Mouse (Mus musculus): ENCODE data around the gene Gm17324. TPM values are rescaled to one million over a fixed set of nuclear protein-coding genes. Genes with fewer than 3 reads are reported as not detected.

The Gm17324 gene
- total RNA-seq, 2 experiments from 2014 or later = not detected

DNA sequence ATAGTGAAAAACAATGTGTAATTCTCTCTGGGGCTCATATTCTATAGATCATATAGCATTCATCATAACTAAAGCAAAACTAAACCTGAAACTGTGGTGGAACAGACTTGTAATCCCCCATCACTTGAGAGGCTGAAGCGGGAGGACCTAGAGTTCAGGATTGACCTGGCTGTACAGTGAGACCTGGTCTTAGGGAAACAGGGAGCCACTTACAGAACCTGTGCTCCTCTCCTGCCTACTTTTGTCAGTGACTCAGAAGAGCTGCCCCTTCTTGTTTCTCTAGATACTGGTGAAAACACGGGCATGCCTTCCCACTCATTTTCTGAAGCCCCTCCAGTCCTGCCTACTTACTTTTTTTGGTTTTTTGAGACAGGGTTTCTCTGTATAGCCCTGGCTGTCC lies 25.7 kb upstream of the Gm17324 start:
- no peak for DNase-seq (ENCODE audit: low spot score)
- intact Hi-C loops (cut with DNase I) = no loop called here

DNA sequence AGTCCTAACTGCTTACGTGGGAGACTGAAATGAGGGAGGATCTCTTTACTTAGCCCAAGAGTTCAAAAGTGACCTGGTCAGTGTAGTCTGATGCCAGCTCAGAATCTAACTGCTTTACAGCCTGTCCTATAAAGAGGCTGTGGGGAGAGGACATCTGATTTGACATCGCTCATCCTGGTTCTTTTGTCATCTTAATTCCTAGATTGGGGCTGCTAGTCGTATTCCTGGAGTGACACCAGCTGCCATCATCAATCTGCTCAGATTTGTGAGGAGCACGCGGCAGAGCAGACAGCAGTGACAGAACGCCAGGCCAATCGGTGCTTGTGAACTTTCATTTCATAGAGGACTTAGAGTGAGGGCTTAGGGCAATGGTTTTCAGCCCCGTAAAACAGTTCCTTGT lies 25.0 kb upstream of the Gm17324 start:
- intact Hi-C loops (cut with DNase I) = no loop called here
- no peak for DNase-seq (ENCODE audit: low spot score)

DNA sequence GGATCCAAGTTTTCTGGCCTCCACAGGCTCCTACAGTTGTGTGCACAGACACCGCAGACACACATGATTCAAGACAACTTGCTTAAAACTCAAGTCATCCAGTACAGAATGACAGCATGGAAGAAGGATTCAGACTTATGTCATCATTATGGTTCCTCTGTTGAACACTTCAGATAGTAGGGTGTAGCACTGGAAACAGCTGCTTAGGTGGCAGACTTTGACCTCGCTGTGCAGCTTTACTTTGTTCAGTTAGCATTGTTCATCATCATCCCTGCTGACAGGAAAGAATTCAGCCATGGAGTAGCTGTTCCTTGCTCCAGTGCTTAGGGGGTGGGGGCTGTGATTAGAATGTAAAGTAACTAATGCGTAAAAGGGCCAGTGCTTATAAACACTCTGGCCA lies 17.1 kb upstream of the Gm17324 start:
- DNase-seq (ENCODE audit: low spot score) = no peak
- intact Hi-C loops (cut with DNase I) = no loop called here

DNA sequence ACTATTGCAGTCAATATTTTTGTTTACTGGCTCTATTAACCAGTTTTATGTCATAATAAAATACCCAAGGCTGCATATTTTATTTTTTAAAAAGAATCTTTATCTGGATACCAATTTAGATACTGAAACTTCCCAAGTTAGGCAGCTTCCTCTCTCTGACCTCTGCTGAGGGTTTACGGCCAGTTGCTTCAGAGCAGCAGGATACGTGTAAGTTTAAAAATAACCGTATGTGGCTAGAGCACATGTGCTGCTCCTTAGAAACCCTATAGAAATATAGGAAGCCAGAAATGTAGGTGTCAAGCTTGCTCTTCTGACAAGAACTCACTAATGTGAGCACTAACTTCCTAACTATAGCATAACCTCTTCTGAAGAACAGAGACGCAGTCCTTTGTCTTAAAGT lies 14.8 kb upstream of the Gm17324 start:
- no peak for DNase-seq (ENCODE audit: low spot score)

DNA sequence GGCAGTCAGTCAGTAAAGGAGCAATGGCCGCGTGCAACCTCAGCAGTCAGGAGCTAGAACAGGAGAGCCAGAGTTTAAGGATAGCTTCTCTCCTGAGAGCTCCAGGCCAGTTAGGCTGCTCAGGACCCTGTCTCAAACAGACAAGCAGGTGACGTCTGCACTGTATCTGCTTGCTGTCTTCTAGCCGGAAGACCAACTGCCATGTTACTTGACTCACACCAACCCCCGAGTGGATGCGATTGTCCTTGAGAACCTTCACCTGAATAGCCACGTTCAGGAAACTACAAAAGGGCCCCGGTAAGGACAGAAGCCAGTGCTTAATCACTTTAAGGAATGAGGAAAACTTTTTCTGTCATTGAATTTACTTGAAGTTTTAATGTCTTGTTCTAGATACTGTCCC lies 8.4 kb upstream of the Gm17324 start:
- no peak for DNase-seq (ENCODE audit: low spot score)
- intact Hi-C loops (cut with DNase I) = no loop called here

More for the DNA sequence above, 14.8 kb upstream of the Gm17324 start:
- intact Hi-C loops (cut with DNase I) = no loop called here

DNA sequence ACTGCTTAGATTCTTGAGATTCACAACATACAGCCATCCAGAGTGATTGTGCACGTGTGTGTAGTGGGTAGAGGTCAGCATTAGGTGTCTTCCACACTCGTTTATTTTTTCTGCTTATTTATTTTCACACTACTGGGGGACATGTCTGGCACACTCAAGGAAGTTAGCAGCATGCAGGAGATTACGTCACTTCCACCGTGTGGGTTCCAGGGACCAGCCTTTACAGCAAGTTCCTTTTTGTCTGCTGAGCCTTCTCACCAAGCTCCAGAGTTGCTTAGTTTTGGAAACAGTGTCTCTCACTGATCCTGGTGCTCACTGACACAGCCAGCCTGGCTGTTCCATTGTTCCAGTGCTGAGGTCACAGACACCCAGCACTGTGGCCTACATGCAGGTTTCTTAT lies 2.8 kb upstream of the Gm17324 start:
- no peak for DNase-seq (ENCODE audit: low spot score)
- intact Hi-C loops (cut with DNase I) = no loop called here

DNA sequence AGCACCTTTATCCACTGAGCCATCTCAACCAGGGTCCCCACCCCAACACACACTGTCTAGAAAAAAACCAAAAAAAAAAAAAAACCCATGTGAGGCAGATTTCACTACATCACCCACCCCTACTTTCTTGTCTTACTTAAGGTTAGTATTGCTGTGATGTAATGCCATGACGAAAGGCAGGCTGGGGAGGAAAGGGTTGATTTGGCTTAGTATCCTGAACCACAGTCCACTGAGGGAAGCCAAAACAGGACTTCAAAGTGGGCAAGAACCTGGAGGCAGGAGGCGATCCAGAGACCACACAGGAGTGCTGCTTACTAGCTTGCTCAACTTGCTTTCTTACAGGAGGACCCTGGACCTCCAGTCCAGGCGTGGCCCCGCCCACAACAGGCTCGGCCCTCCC lies 1.8 kb upstream of the Gm17324 start:
- DNase-seq (ENCODE audit: low spot score) = no peak
- intact Hi-C loops (cut with DNase I) = no loop called here

DNA sequence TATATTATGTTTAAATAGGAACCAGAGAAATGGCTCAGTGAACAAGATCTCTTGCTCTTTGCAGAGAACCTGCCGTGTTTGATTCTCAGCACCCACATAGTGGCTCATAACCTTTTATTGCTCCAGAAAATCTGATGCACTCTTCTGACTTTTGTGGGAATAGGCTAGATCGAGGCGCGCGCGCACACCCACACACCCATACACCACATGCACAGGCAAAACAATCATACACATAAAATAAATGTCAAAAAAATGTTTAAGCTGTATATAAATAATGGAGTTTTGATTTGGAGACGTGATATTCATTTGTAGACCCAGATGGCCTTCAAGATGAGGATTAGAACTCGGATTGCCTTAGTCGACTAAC lies 997 bp downstream of the Gm17324 start:
- DNase-seq (ENCODE audit: low spot score) = no peak
- intact Hi-C loops (cut with DNase I) = no loop called here

DNA sequence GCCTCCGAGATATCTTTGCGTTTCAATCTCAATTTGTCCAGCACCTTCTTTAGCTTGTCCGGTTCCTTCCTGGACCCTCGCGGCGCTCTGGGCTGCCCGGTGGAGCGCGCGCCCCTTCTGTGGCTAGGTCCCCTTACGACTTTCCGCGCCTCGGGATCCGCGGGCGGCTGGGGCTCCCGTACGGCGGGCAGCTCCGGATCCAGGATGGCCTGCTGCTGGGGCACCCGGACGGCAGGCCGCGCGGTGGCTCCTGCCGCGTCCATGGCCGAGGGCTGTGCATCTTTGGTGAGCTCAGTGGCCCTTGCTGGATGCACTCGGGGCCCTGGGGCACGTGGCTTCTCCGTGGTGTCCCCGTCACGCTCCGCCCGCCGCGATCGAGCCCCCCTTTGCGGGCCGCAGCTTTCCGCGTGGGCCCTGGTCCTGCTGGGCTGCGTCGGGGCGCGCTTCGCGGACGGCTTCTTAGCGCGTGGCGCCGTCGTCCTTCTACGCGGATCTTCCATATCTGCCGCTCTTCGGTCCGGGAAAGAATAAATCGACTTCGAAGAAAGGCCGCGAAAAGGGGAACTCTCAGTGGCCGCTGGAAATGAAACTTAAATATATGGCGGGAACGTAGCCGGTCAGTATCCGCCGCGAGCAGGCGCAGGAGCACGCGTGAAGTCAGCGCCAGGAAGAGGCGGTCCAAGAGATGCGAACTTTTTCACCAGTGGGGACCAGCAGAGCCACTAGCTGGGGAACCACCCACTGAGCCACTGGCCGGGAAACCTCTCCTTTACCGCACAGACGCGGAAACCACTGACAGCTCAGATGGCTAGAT lies 5.8 kb downstream of the Gm17324 start, which contains the start of gene Cgas:
Gene Cgas, minus strand, starts transcription at position 659 of the 814 bp plus-strand sequence.
- intact Hi-C loops (cut with DNase I) = no loop called here
- DNase-seq (ENCODE audit: low spot score) = peak; percentile 67

DNA sequence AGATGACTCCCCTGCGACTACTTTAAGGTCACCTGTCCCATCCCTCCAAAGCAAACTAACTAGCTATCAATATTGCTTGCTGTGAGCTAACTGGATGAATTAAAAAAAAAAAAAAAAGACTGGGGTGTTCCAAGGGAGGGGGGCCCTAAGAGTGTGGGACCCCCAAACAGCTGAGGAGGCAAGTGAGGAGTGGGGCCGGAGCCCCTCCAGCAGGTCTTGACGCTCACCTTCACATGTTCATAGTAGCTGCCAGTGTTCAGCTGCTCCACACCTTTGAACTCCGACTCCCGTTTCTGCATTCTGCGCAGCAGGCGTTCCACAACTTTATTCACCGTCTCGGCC lies 6.4 kb downstream of the Gm17324 start:
- intact Hi-C loops (cut with DNase I) = no loop called here
- no peak for DNase-seq (ENCODE audit: low spot score)

DNA sequence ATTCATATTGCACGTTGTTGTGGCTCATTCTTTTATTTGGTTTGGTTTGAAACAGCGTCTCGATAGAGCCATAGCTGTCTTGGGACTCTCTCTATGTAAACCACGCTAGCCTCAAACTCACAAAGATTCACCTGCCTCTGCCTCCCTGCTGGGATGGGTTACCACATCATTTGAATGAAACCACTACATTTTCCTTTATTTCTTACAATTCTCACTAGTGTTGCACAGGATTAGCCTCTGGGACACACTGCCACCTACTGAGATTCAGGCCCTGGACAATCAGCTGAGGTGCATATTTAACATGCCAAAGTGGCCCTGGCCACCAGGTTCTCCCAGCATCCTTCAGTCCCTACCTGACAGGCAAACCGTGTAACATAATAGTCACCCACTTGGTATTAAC lies 9.2 kb downstream of the Gm17324 start:
- no peak for DNase-seq (ENCODE audit: low spot score)
- intact Hi-C loops (cut with DNase I) = no loop called here

DNA sequence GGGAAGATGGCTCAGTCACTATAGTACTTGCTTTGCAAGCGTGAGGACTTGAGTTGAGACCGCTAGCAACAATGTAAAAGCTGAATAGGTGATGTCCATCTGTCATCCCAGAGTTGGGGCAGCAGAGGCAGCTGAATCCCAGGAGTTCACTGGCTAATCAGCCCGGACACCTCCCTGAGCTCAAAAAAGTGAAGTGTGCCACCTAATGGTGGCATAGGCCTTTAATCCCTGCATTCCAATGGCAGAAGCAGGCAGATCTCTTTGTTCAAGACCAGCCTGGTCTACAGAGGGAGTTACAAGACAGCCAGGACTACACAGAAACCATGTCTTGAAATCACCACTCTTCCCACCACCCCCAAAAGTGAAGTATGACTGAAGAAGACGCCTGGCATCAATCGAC lies 16.1 kb downstream of the Gm17324 start:
- no peak for DNase-seq (ENCODE audit: low spot score)
- intact Hi-C loops (cut with DNase I) = no loop called here

DNA sequence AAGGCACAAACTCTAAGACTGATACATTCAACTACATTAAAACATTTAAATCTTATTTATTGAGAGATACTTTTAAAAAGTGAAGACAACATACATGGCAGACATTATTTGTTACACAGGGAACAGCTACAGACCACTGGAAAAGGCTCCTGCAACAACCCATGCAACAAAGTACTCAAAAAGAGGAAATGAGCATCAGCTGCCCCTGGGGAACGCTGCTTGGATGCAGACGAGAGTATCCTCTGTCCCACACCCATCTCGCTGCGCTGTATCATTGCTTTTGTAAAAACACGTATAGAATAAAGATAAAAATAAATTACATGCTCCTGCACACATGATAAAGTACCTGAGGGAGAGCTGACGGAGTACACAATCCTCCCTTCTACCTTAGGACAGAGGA lies 18.1 kb downstream of the Gm17324 start:
- DNase-seq (ENCODE audit: low spot score) = no peak
- intact Hi-C loops (cut with DNase I) = no loop called here

DNA sequence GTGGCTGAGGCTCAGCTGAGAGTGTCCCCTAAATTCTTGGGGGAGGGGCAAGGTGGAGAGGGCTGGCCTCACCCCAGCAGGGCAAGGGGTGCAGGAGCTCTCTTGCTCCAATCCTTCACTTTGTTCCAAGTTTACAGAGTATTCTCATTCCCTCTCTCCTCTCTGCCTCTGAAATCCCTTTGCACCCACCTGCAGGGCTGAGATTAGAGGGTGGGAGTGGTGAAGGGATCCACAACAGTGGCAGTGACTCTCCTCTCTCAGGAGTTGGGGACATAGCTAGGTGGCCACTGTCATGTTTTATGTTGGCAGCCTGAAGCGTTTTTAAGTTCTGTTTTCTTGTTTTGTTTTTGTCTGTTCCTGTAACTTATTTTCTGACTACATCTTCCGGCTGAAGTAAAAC lies 19.0 kb downstream of the Gm17324 start:
- intact Hi-C loops (cut with DNase I) = no loop called here
- DNase-seq (ENCODE audit: low spot score) = no peak

DNA sequence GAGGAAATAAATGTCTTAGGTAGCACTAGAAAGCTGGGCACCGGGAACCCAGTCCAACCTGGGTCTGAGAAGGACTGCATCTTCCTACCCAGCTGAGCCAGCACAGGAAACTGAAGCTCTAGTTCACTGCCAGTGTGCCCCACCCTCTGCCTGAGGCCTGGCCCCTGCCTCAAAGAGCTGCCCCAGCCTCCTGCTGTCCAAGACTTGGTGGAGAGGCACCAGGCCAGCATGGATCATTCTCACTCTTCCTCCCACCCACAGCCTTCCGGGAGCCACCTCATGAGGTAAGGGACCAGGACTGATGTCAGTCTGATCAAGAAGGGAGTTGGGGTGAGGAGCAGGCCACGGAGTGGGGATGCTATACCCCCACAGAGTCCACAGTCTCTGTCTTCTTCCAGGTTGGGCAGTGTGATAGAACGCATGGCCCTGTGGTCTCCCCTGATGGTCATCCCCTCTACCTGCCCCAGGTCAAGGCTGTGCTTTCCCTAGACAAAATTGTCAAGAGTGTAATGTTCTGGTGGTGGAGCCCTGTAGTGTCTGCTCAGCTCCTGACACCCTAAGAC lies 19.6 kb downstream of the Gm17324 start:
- DNase-seq (ENCODE audit: low spot score) = no peak
- intact Hi-C loops (cut with DNase I) = no loop called here

DNA sequence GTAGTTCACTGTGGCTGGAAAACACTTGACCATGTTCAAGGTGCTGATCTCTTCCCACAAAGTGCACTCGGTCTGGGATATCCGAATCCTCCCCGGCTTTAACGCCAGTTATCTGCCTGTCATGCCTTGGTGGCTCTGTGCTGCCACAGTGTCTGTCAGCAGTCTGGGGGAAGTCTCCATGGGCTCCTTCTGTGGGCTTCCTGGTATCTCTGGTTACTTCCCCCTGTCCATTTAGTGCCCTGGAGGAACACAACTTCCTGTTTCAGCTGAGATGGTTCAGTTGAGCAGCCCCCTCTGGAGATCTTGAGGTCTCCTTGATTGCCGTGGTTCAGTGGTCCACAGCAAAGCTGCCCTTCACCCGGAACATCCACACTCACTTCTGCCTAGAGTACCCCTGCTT lies 20.4 kb downstream of the Gm17324 start:
- no peak for DNase-seq (ENCODE audit: low spot score)
- intact Hi-C loops (cut with DNase I) = no loop called here

DNA sequence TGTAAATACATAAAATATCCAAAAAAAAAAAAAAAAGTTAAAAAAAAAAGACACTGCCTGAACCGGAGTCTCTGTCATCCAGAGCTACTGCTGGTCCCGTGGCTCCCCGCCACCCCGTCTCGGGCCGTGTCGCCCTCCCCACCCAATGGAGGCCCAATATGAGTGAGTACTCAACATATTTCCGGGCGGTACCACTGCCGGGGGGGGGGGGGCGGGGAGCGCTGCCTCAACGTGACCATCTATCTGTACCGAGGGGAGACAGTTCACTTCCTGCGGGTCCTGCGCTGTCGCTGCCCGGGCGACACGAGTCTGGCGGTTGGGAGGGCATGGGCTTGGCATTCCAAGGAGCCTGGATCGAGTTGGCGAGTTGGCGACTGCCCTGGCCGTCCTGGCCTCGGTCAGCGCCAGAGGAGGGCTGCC lies 21.2 kb downstream of the Gm17324 start:
- intact Hi-C loops (cut with DNase I) = no loop called here
- no peak for DNase-seq (ENCODE audit: low spot score)

DNA sequence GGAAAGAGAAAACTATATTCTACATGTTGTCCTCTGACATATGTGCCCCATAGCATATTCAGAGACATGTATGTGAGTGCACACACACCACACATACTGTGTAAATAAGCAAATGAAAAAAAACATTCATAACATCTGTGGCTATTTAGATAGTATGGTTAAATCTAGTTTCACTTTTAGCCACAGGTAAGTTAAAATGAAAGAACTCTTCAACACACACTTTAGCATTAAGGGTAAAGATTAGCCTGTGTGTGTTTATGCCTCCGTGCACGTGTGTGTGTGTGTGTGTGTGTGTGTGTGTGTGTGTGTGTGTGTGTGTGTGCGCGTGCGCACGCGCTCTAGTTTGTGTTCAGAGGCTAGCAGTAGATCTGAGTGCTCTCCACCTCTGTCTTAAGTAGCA lies 47.0 kb downstream of the Gm17324 start:
- no peak for DNase-seq (ENCODE audit: low spot score)
- intact Hi-C loops (cut with DNase I) = no loop called here

DNA sequence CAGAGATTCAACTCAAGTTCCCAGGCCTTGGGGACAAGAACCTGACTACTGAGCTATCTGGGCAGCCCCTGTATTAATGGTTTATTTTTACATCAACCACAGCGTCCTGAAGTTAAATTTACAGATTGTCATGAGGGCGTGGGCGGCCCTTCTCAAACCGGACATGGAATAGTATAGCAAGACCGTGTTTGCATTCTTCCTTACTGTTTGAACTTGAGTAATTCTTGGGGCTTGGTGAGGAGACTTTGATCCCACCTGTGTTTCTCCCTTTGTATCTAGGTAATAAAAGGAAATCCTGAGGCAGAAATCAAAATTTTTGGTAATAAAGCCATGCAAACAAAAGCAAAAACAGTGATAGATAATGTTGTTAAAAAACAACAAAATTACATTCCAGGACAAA lies 48.0 kb downstream of the Gm17324 start:
- intact Hi-C loops (cut with DNase I) = no loop called here
- no peak for DNase-seq (ENCODE audit: low spot score)
